Mouse (Mus musculus): Measurements from ENCODE around the gene Otud7b.

- TF ChIP-seq CTCF (IDR thresholded peaks at IDR 0.05; ENCODE audit: low read depth), result no peak
- no peak for TF ChIP-seq EP300 (optimal IDR thresholded peaks at IDR 0.05)
Observed at GRCm38 (mm10) chr3:96058231-96058896, 46.0 kb upstream of the Otud7b start, which contains the start of gene Vps45.
